8 mouse cellular contexts compared by ENCODE assay signal in the genomic region with DNA sequence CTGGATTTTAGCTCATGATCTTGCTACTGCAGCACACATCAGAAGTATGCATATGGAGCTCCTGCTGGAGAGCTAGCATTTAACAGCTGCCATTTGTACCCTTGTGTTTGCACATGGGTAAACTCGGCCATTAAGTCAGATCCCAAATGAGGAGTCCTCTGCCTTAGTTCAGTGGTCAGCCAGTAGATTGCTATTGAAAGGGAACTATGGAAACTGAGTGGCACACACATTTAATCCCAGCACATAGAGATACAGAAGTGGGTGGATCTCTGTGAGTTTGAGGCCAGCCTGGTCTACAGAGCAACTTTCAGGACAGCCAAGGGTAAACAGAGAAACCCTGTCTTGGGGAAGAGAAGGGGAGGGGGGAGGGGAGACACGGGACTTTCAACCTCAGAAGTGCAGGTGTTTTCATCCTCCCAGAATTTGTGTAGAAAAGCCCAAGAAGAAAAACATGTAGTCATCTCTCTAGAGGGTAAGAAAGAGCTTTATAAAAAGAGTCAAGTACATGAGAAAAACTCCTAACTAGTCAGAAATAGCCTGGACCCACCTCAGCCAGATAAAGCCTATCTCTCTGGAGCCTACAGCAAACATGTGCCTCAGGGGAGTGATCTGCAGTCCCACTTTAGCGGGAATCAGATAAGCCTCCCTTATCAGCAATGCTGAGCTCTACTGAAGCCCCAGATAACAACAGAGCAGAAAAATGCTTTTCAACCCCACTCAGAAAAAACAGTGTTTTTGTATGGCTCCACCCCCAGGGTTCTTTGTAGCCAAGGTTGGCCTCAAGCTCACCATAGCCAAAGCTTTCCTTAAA. TPM values are rescaled to one million over a fixed set of nuclear protein-coding genes. Genes with fewer than 3 reads are reported as not detected.
DNase-seq lines count a peak whose midpoint lies in the region; ATAC-seq and TF ChIP-seq lines count a peak whose summit lies in the region.
"Had no signal": no experiment of that assay in that cellular context is flagged by ENCODE, and none has a peak within 500 bp of the region (broad histone marks: within the 10 kb centered on the region; RNA-seq: fewer than 3 reads in every experiment).

No protein-coding gene starts in this region.

- no peak overlapping the region for H3K4me3 ChIP-seq in spleen, adult 2 months (ENCODE audit: extremely low read depth, insufficient read depth, insufficient read length)
- H3K4me3 ChIP-seq in liver, embryonic 16.5 days (ENCODE audit: low read depth, low read length), result no peak overlapping the region
- H3K4me3 ChIP-seq: midbrain, embryonic 12.5 days had no signal

- H3K27me3 ChIP-seq in spleen, adult 2 months (ENCODE audit: control insufficient read depth, insufficient read depth, low read length), result no peaks in the 10 kb centered on the region
- no peaks in the 10 kb centered on the region for H3K27me3 ChIP-seq in liver, embryonic 16.5 days (ENCODE audit: control insufficient read depth, insufficient read depth, low read depth, low read length)
- H3K27me3 ChIP-seq: midbrain, embryonic 12.5 days had no signal

- H3K36me3 ChIP-seq in spleen, adult 2 months (ENCODE audit: control insufficient read depth, insufficient read depth, low read length), result no peaks in the 10 kb centered on the region; the same call in 1 of the 2 replicates
- H3K36me3 ChIP-seq in liver, embryonic 16.5 days (ENCODE audit: control insufficient read depth, insufficient read depth), result peaks cover 13% of the 10 kb centered on the region

- H3K4me1 ChIP-seq in spleen, adult 2 months (ENCODE audit: control insufficient read depth, insufficient read depth, insufficient read length), result peaks cover 26% of the 10 kb centered on the region; the same call in 1 of the 2 replicates
- H3K4me1 ChIP-seq in liver, embryonic 16.5 days (ENCODE audit: control insufficient read depth, low read depth, low read length), result peaks cover 29% of the 10 kb centered on the region
- H3K4me1 ChIP-seq: midbrain, embryonic 12.5 days had no signal

- 0 out of 2 replicates have a peak, but pooled peaks have one; percentile 35 for ATAC-seq in erythroblast, adult 5-6 weeks (replicated peaks; ENCODE audit: low FRiP score, poor library complexity, severe bottlenecking)
- peak; percentile 90 for ATAC-seq in liver, embryonic 16.5 days (ENCODE audit: low read depth)

- H3K9me3 ChIP-seq in liver, embryonic 16.5 days (replicated peaks; ENCODE audit: control insufficient read depth, low read length), result no peaks in the 10 kb centered on the region
- H3K9me3 ChIP-seq: midbrain, embryonic 12.5 days had no signal

- WGBS in spleen, adult 2 months, result 25% methylated on average over 3 of the region's 3 CpGs
- WGBS in liver, embryonic 16.5 days (ENCODE audit: insufficient replicate concordance), result 10% methylated on average over 3 of the region's 3 CpGs

- TF ChIP-seq POLR2A in spleen, adult 2 months (IDR thresholded peaks at IDR 0.05; ENCODE audit: low read depth, low read length), result no peak

- no peak overlapping the region for H3K9ac ChIP-seq in liver, embryonic 16.5 days (ENCODE audit: low read depth, low read length)
- H3K9ac ChIP-seq: midbrain, embryonic 12.5 days had no signal

- DNase-seq in spleen, adult 2 months (ENCODE audit: low read depth in 1 of 2, low spot score in 2 of 2), result no peak
- no peak for DNase-seq in spleen, postnatal 36 days (ENCODE audit: low spot score in 2 of 2)
- peak; percentile 74 for DNase-seq in yolk sac, embryonic 10.5 days (ENCODE audit: low spot score)
- DNase-seq in right cerebral cortex, postnatal 14 days, result no peak
- DNase-seq in layer of hippocampus, adult 8-10 months (ENCODE audit: low spot score in 2 of 2), result no peak

- no peak for TF ChIP-seq CTCF in spleen, adult 2 months (IDR thresholded peaks at IDR 0.05; ENCODE audit: extremely low read depth, insufficient read depth, insufficient read length, insufficient replicate concordance)

- H3K27ac ChIP-seq in spleen, adult 2 months (ENCODE audit: insufficient read depth, low read length), result peak overlapping the region; percentile 11
- peak overlapping the region; percentile 48 for H3K27ac ChIP-seq in liver, embryonic 16.5 days (ENCODE audit: low read length)
- H3K27ac ChIP-seq: midbrain, embryonic 12.5 days had no signal

- peak overlapping the region; percentile 15; the same call in 1 of the 2 replicates for H3K4me2 ChIP-seq in liver, embryonic 16.5 days (ENCODE audit: low read depth, low read length)
- H3K4me2 ChIP-seq: midbrain, embryonic 12.5 days had no signal

RNA-seq across cellular contexts. Expression of a gene that starts 18.7 kb away (rescaled TPM):
- polyA plus RNA-seq in spleen, adult 2 months (2012; rRNA removed), result 18.7 and 22.5 TPM in 2 replicates
- 1.3 and 2.5 TPM in 2 replicates for total RNA-seq in erythroblast, adult 5-6 weeks (2015; ENCODE audit: low replicate concordance)
- total RNA-seq in erythroblast, adult 5-6 weeks (2017; ENCODE audit: low replicate concordance), result 9.2 and 15.5 TPM in 2 replicates
- polyA plus RNA-seq in liver, embryonic 16.5 days (2015; fragmentation: Nextera tagmentation; extraction: Ambion mirVana), result 2.8 and 3.0 TPM in 2 replicates
- 10 to 100 TPM; 20.7 to 22.4 (median 21.6) TPM for total RNA-seq in layer of hippocampus, adult 8-10 months (2022)

RNA-seq across cellular contexts. Expression of a gene that starts 18.8 kb away (rescaled TPM):
- polyA plus RNA-seq in spleen, adult 2 months (2012; rRNA removed), result 10.7 and 11.3 TPM in 2 replicates
- 33.4 and 36.8 TPM in 2 replicates for total RNA-seq in erythroblast, adult 5-6 weeks (2015; ENCODE audit: low replicate concordance)
- 8.7 and 13.2 TPM in 2 replicates for total RNA-seq in erythroblast, adult 5-6 weeks (2017; ENCODE audit: low replicate concordance)
- polyA plus RNA-seq in liver, embryonic 16.5 days (2015; fragmentation: Nextera tagmentation; extraction: Ambion mirVana), result 13.9 and 16.7 TPM in 2 replicates
- total RNA-seq in layer of hippocampus, adult 8-10 months (2022), result 1 to 10 TPM; 6.6 to 7.2 (median 6.7) TPM

RNA-seq across cellular contexts. Expression of a gene that starts 31.1 kb away (rescaled TPM):
- polyA plus RNA-seq in spleen, adult 2 months (2012; rRNA removed), result 5.1 and 5.6 TPM in 2 replicates
- total RNA-seq in erythroblast, adult 5-6 weeks (2015; ENCODE audit: low replicate concordance), result 2.9 and 6.5 TPM in 2 replicates
- total RNA-seq in erythroblast, adult 5-6 weeks (2017; ENCODE audit: low replicate concordance), result 5.4 and 5.7 TPM in 2 replicates
- 1.9 and 2.1 TPM in 2 replicates for polyA plus RNA-seq in liver, embryonic 16.5 days (2015; fragmentation: Nextera tagmentation; extraction: Ambion mirVana)
- total RNA-seq in layer of hippocampus, adult 8-10 months (2022), result 10 to 100 TPM; 46.6 to 58.4 (median 52.2) TPM

RNA-seq across cellular contexts. Expression of a gene that starts 34.8 kb away (rescaled TPM):
- 16.1 and 20.0 TPM in 2 replicates for polyA plus RNA-seq in spleen, adult 2 months (2012; rRNA removed)
- 2.5 TPM in 2 replicates for total RNA-seq in erythroblast, adult 5-6 weeks (2015; ENCODE audit: low replicate concordance)
- 1.2 and 1.5 TPM in 2 replicates for total RNA-seq in erythroblast, adult 5-6 weeks (2017; ENCODE audit: low replicate concordance)
- 2.0 and 2.4 TPM in 2 replicates for polyA plus RNA-seq in liver, embryonic 16.5 days (2015; fragmentation: Nextera tagmentation; extraction: Ambion mirVana)
- total RNA-seq in layer of hippocampus, adult 8-10 months (2022), result 10 to 100 TPM; 22.1 to 24.5 (median 23.5) TPM

Comparison
In these comparisons a context has a peak if more than half of its experiments do, and no peak if none do; other contexts are left out.
1. RNA of a gene that starts 31.1 kb away (total RNA-seq): 46.6 to 58.4 TPM in layer of hippocampus, adult 8-10 months; 2.9 to 6.5 TPM in erythroblast, adult 5-6 weeks; every median in the first group is over 4 times any median in the second.